Mouse (Mus musculus): ENCODE measurements around the gene Metrn.

DNA sequence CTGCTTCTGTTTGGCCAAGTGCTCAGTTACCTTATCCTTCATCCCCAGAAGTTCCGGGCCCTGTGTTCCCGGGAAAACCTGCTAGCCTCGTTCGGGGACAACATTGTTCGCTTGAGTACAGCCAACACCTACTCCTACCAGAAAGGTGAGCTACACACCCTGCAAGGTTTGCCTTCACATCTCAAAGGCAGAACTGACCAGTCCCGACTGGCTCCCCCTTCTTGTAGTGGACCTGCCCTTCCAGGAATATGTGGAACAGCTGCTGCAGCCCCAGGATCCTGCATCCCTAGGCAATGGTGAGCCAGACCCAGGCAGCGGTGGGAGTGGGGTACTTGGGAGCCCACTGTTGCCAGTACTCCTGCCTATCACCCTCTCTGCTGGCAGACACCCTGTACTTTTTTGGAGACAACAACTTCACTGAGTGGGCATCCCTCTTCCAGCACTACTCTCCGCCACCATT, 32.7 kb upstream of the Metrn start:
- TF ChIP-seq CTCF (IDR thresholded peaks at IDR 0.05; ENCODE audit: control insufficient read depth, insufficient read depth, low read length) (no peak), POLR2A (IDR thresholded peaks at IDR 0.05; ENCODE audit: borderline replicate concordance, control insufficient read depth, low read depth, low read length) (no peak)

All from bone marrow, adult 2 months (tissue).